Mouse (Mus musculus) liver, embryonic 15.5 days (tissue): ENCODE measurements around the gene Adrb1. TPM values are rescaled to one million over a fixed set of nuclear protein-coding genes. Genes with fewer than 3 reads are reported as not detected.

Source experiments
- ATAC-seq: fragments of 200-750 bp; cut with Nextera tagmentation; 2 replicates; pipeline ENCODE4 v1.8.0; 2017; ENCODE audit warnings: moderate number of reproducible peaks, mild to moderate bottlenecking, moderate library complexity; ENCODE audit not compliant: insufficient read depth
- H3K27ac ChIP-seq: fragments of 300-500 bp; sonication (generic); replicated peaks from 2 replicates; pipeline ENCODE4 v1.5.1; 2015; ENCODE audit warnings: mild to moderate bottlenecking, inconsistent platforms
- H3K27me3 ChIP-seq: fragments of 300-500 bp; sonication (generic); 2 replicates; pipeline ENCODE4 v1.6.1; 2015; ENCODE audit warnings: mild to moderate bottlenecking, inconsistent platforms
- H3K36me3 ChIP-seq: fragments of 300-500 bp; sonication (generic); replicated peaks from 2 replicates; pipeline ENCODE4 v1.6.1; 2015; ENCODE audit warnings: moderate library complexity, mild to moderate bottlenecking, inconsistent platforms
- H3K4me1 ChIP-seq: fragments of 300-500 bp; sonication (generic); replicated peaks from 2 replicates; pipeline ENCODE4 v1.6.1; 2015; ENCODE audit warnings: inconsistent platforms
- H3K4me2 ChIP-seq: fragments of 300-500 bp; sonication (generic); 2 replicates; pipeline ENCODE4 v1.6.1; 2015; ENCODE audit warnings: moderate library complexity, mild to moderate bottlenecking, inconsistent platforms
- H3K4me3 ChIP-seq: fragments of 300-500 bp; sonication (generic); replicated peaks from 2 replicates; pipeline ENCODE4 v1.5.1; 2015; ENCODE audit warnings: mild to moderate bottlenecking, inconsistent platforms
- H3K9ac ChIP-seq: fragments of 300-500 bp; sonication (generic); 2 replicates; pipeline ENCODE4 v1.6.1; 2015; ENCODE audit warnings: moderate library complexity, mild to moderate bottlenecking, inconsistent platforms
- H3K9me3 ChIP-seq: fragments of 300-500 bp; sonication (generic); replicated peaks from 2 replicates; pipeline ENCODE4 v1.6.1; 2016; ENCODE audit warnings: inconsistent platforms
- WGBS: fragments of 180-500 bp; shearing (Covaris S2); methylation state at CpG from one replicate; pipeline ENCODE4 v1.1.7; 2015; ENCODE audit warnings: mixed read lengths; ENCODE audit not compliant: insufficient replicate concordance; 5-methylcytosine and 5-hydroxymethylcytosine counted together
- polyA plus RNA-seq: library from polyadenylated mRNA; unstranded; fragments of >200 nt; fragmentation: Nextera tagmentation; extraction: Ambion mirVana; gene quantifications from 2 replicates; pipeline ENCODE4 v1.2.1, GENCODE M21; 2015

Gene Adrb1
- polyA plus RNA-seq, 1 experiment from 2014 or later = 0.38 TPM

- WGBS = 60% methylated on average over 8 of the region's 8 CpGs
Measured at GRCm38 (mm10) chr19:56687026-56687635, 34.9 kb upstream of the Adrb1 start.

GRCm38 (mm10) chr19:56687676-56688075 lies 34.3 kb upstream of the Adrb1 start:
- no peaks in the 10 kb centered on the region for H3K27me3 ChIP-seq
- H3K4me1 ChIP-seq = 0 out of 2 replicates have a peak, but pooled peaks cover 5% of the 10 kb centered on the region
- no peak overlapping the region for H3K27ac ChIP-seq
- ATAC-seq = no peak
- no peak overlapping the region for H3K4me2 ChIP-seq
- H3K9me3 ChIP-seq = no peaks in the 10 kb centered on the region
- no peak overlapping the region for H3K9ac ChIP-seq
- H3K4me3 ChIP-seq = no peak overlapping the region
- H3K36me3 ChIP-seq = no peaks in the 10 kb centered on the region
- WGBS = 63% methylated on average over 10 of the region's 10 CpGs

More at GRCm38 (mm10) chr19:56687026-56687635, 34.9 kb upstream of the Adrb1 start:
- Histone ChIP-seq H3K9me3 (no peaks in the 10 kb centered on the region), H3K27me3 (no peaks in the 10 kb centered on the region), H3K27ac (no peak overlapping the region), H3K4me3 (no peak overlapping the region), H3K4me1 (0 out of 2 replicates have a peak, but pooled peaks cover 5% of the 10 kb centered on the region), H3K9ac (no peak overlapping the region), H3K36me3 (no peaks in the 10 kb centered on the region), H3K4me2 (no peak overlapping the region)
- ATAC-seq = no peak

GRCm38 (mm10) chr19:56688661-56689335 lies 33.2 kb upstream of the Adrb1 start:
- 0 out of 2 replicates have a peak, but pooled peaks cover 5% of the 10 kb centered on the region for H3K4me1 ChIP-seq
- no peak overlapping the region for H3K27ac ChIP-seq

GRCm38 (mm10) chr19:56689493-56689892 lies 32.5 kb upstream of the Adrb1 start:
- H3K27me3 ChIP-seq = no peaks in the 10 kb centered on the region
- no peak overlapping the region for H3K9ac ChIP-seq
- no peak for ATAC-seq
- no peak overlapping the region for H3K27ac ChIP-seq
- H3K36me3 ChIP-seq = no peaks in the 10 kb centered on the region
- no peaks in the 10 kb centered on the region for H3K9me3 ChIP-seq
- H3K4me3 ChIP-seq = no peak overlapping the region
- H3K4me1 ChIP-seq = 0 out of 2 replicates have a peak, but pooled peaks cover 5% of the 10 kb centered on the region
- 50% methylated on average over 6 of the region's 6 CpGs for WGBS
- no peak overlapping the region for H3K4me2 ChIP-seq

More at GRCm38 (mm10) chr19:56688661-56689335, 33.2 kb upstream of the Adrb1 start:
- Histone ChIP-seq H3K27me3 (no peaks in the 10 kb centered on the region), H3K4me2 (no peak overlapping the region), H3K36me3 (no peaks in the 10 kb centered on the region), H3K4me3 (no peak overlapping the region), H3K9ac (no peak overlapping the region), H3K9me3 (no peaks in the 10 kb centered on the region)
- 46% methylated on average over 12 of the region's 12 CpGs for WGBS
- no peak for ATAC-seq

- H3K4me3 ChIP-seq = no peak overlapping the region
- H3K9ac ChIP-seq = no peak overlapping the region
- ATAC-seq = no peak
- no peak overlapping the region for H3K27ac ChIP-seq
- 0 out of 2 replicates have a peak, but pooled peaks cover 5% of the 10 kb centered on the region for H3K4me1 ChIP-seq
- no peaks in the 10 kb centered on the region for H3K9me3 ChIP-seq
- 63% methylated on average over 3 of the region's 3 CpGs for WGBS
- H3K4me2 ChIP-seq = no peak overlapping the region
- no peaks in the 10 kb centered on the region for H3K36me3 ChIP-seq
- no peaks in the 10 kb centered on the region for H3K27me3 ChIP-seq
Measured at GRCm38 (mm10) chr19:56691103-56691502, 30.9 kb upstream of the Adrb1 start.

- Histone ChIP-seq H3K9ac (no peak overlapping the region), H3K4me3 (no peak overlapping the region), H3K9me3 (no peaks in the 10 kb centered on the region), H3K27ac (no peak overlapping the region), H3K4me1 (0 out of 2 replicates have a peak, but pooled peaks cover 5% of the 10 kb centered on the region), H3K4me2 (no peak overlapping the region), H3K36me3 (no peaks in the 10 kb centered on the region), H3K27me3 (no peaks in the 10 kb centered on the region)
- peak; percentile 40; the same call in 1 of the 2 replicates for ATAC-seq
- WGBS = 39% methylated on average over 5 of the region's 5 CpGs
Measured at GRCm38 (mm10) chr19:56692451-56692850, 29.5 kb upstream of the Adrb1 start.

- Histone ChIP-seq H3K4me2 (no peak overlapping the region), H3K4me3 (no peak overlapping the region), H3K9me3 (no peaks in the 10 kb centered on the region), H3K9ac (no peak overlapping the region), H3K36me3 (no peaks in the 10 kb centered on the region), H3K4me1 (no peaks in the 10 kb centered on the region), H3K27me3 (no peaks in the 10 kb centered on the region), H3K27ac (no peak overlapping the region)
- no peak for ATAC-seq
- 75% methylated on average over 20 of the region's 20 CpGs for WGBS
Measured at GRCm38 (mm10) chr19:56697370-56698144, 24.4 kb upstream of the Adrb1 start.

GRCm38 (mm10) chr19:56700848-56701247 lies 21.2 kb upstream of the Adrb1 start:
- H3K9me3 ChIP-seq = no peaks in the 10 kb centered on the region
- peaks cover 4% of the 10 kb centered on the region; the same call in 1 of the 2 replicates for H3K4me1 ChIP-seq
- WGBS = 43% methylated on average over 10 of the region's 10 CpGs
- no peak overlapping the region for H3K27ac ChIP-seq
- H3K4me3 ChIP-seq = no peak overlapping the region
- no peaks in the 10 kb centered on the region for H3K27me3 ChIP-seq
- ATAC-seq = no peak
- no peaks in the 10 kb centered on the region for H3K36me3 ChIP-seq
- no peak overlapping the region for H3K4me2 ChIP-seq
- no peak overlapping the region for H3K9ac ChIP-seq

GRCm38 (mm10) chr19:56701404-56702033 lies 20.5 kb upstream of the Adrb1 start:
- ATAC-seq = no peak
- Histone ChIP-seq H3K9me3 (no peaks in the 10 kb centered on the region), H3K4me2 (no peak overlapping the region), H3K27me3 (no peaks in the 10 kb centered on the region), H3K4me1 (peaks cover 4% of the 10 kb centered on the region; the same call in 1 of the 2 replicates), H3K9ac (no peak overlapping the region), H3K36me3 (no peaks in the 10 kb centered on the region), H3K4me3 (no peak overlapping the region), H3K27ac (no peak overlapping the region)
- WGBS = 69% methylated on average over 8 of the region's 8 CpGs

- Histone ChIP-seq H3K27me3 (no peaks in the 10 kb centered on the region), H3K9me3 (no peaks in the 10 kb centered on the region), H3K36me3 (no peaks in the 10 kb centered on the region), H3K27ac (no peak overlapping the region), H3K4me2 (no peak overlapping the region), H3K4me1 (peaks cover 4% of the 10 kb centered on the region; the same call in 1 of the 2 replicates), H3K9ac (no peak overlapping the region), H3K4me3 (no peak overlapping the region)
- ATAC-seq = no peak
- WGBS = 76% methylated on average over 6 of the region's 6 CpGs
Measured at GRCm38 (mm10) chr19:56702039-56702438, 20.0 kb upstream of the Adrb1 start.
